Mouse (Mus musculus) heart, postnatal 14 days (tissue): ENCODE measurements at regions not wholly inside any gene's neighbourhood (a gene's known extent, or its start where the extent isn't known, plus 50 kb on each side); places are given as distances from the start of the nearest gene placed in this dataset.

Source experiments
- DNase-seq, 2 experiments: peaks; one replicate each; pipeline ENCODE4 v3.0.0; 2021 to 2022
- intact Hi-C: fragments of 180-260 bp; cut with DNase I; formaldehyde crosslinking; loops from one replicate; pipeline ENCODE4 v1.15.1; 2025

- intact Hi-C loops = no loop called here
Observed at GRCm38 (mm10) chr11:25156705-25157104, 1053.9 kb downstream of the 5730522E02Rik start.

DNA sequence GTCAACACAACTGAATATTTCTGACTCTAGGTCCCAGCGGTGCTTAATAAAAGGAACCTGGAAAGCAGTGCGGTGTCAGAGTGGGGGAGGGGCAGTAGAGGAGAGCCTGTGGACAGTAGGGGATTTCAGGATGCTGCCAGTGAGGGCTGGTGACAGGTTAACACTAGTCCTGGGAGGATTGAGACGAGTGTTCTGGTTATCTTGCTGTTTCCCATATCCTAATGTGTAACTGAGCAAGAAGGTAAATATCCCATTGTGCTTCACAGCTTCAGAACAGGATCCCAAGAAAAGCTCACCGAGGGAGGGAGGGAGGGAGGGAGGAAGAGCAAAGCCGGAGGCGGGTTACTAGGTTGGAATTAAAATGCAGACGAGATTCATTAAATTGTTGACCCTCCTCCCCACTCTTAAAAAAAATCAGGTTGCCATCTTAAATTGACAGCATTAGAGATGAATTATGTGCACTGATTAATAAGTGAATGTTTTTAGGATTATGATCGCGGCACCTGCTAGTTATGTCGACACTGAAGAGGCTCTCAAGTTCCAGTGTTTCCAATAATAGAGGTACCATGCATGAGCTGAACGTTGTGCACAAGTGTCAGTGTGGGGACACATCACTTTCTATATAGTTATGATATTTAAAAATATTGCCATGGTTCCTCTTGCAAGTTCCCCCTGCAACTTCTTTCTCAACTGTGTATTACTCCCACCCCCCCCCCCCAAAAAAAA, 1053.3 kb downstream of the 5730522E02Rik start:
- DNase-seq = no peak
- intact Hi-C loops = no loop called here

More at GRCm38 (mm10) chr11:25156705-25157104, 1053.9 kb downstream of the 5730522E02Rik start:
- DNase-seq = no peak

GRCm38 (mm10) chr11:25157861-25158245, 1052.7 kb downstream of the 5730522E02Rik start:
- intact Hi-C loops = no loop called here
- DNase-seq = no peak

- DNase-seq = no peak
- intact Hi-C loops = no loop called here
Observed at GRCm38 (mm10) chr11:25158884-25159283, 1051.7 kb downstream of the 5730522E02Rik start.

DNA sequence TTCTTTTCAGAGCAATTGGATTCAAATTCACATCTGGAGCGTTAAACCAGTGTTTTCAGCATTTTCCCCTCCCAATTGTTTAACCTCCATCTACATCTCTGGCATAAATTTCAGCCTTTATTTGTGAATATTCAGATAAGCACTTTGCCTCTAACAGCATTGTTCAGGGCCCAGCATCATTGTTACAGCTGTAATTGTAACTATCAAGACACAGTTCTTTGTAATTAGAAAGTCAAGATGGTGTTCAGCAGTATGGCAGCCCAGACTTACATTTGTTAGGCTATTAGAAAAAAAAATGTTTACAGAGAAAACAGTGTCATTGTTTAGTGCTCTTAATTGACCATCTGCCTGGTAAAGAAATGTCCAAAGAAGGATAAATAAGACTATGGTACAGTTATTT, 1042.6 kb downstream of the 5730522E02Rik start:
- DNase-seq = no peak
- intact Hi-C loops = no loop called here

DNA sequence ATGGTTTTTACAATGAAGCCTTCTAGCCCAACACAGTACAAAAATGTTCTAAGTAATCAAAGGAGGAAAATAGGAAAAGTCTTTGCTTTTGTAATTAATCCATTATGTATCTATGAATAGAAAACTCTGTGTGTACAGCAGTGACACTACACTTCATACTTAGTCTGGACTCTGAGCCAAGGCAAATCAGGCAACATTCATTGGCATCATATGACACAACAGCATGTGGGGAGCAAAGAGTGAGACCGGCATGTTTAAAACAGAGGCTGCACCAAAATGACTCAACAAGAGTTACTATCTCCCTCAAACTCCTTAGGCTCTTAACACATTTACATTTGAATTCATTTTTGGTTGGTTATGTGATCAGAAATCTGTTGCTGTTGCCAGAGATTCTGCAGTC, 1039.5 kb downstream of the 5730522E02Rik start:
- DNase-seq = no peak
- intact Hi-C loops = no loop called here
